Mouse (Mus musculus): ENCODE results near the gene Hdac4.

- TF ChIP-seq CTCF (IDR thresholded peaks at IDR 0.05; ENCODE audit: borderline replicate concordance, insufficient read depth, low read length): no peak
- no peak for TF ChIP-seq POLR2A (IDR thresholded peaks at IDR 0.05; ENCODE audit: low read depth, low read length)
These were observed 112.5 kb downstream of the Hdac4 start for GRCm38 (mm10) chr1:92082837-92083541.
